Mouse (Mus musculus): ENCODE results near the gene Abca1. TPM values are rescaled to one million over a fixed set of nuclear protein-coding genes. Genes with fewer than 3 reads are reported as not detected.

Gene Abca1
- polyA plus RNA-seq, 1 experiment from 2014 or later = 9.3 TPM

GRCm38 (mm10) chr4:53177696-53178095 is 18.0 kb upstream of the Abca1 start:
- 83% methylated on average over 8 of the region's 8 CpGs for WGBS
- H3K36me3 ChIP-seq = no peaks in the 10 kb centered on the region

GRCm38 (mm10) chr4:53174906-53175305 is 15.2 kb upstream of the Abca1 start:
- no peak overlapping the region for H3K4me2 ChIP-seq (replicated peaks)
- no peaks in the 10 kb centered on the region for H3K27me3 ChIP-seq
- WGBS = 90% methylated on average over 7 of the region's 7 CpGs
- no peak overlapping the region for H3K4me3 ChIP-seq
- H3K36me3 ChIP-seq = no peaks in the 10 kb centered on the region
- H3K9ac ChIP-seq = no peak overlapping the region
- no peaks in the 10 kb centered on the region for H3K9me3 ChIP-seq (replicated peaks)
- H3K4me1 ChIP-seq = no peaks in the 10 kb centered on the region
- no peak for ATAC-seq (ENCODE audit: low FRiP score)
- H3K27ac ChIP-seq = no peak overlapping the region

More at GRCm38 (mm10) chr4:53177696-53178095, 18.0 kb upstream of the Abca1 start:
- no peaks in the 10 kb centered on the region for H3K4me1 ChIP-seq
- H3K27me3 ChIP-seq = no peaks in the 10 kb centered on the region
- no peaks in the 10 kb centered on the region for H3K9me3 ChIP-seq (replicated peaks)
- ATAC-seq (ENCODE audit: low FRiP score) = no peak
- H3K4me2 ChIP-seq (replicated peaks) = no peak overlapping the region
- H3K27ac ChIP-seq = no peak overlapping the region
- H3K4me3 ChIP-seq = no peak overlapping the region
- H3K9ac ChIP-seq = no peak overlapping the region

- no peak overlapping the region for H3K4me2 ChIP-seq (replicated peaks)
- H3K4me3 ChIP-seq = no peak overlapping the region
- H3K27me3 ChIP-seq = no peaks in the 10 kb centered on the region
- no peak overlapping the region for H3K27ac ChIP-seq
- no peak overlapping the region for H3K9ac ChIP-seq
- no peak for ATAC-seq (ENCODE audit: low FRiP score)
- H3K4me1 ChIP-seq = no peaks in the 10 kb centered on the region
- WGBS = 82% methylated on average over 2 of the region's 2 CpGs
- H3K36me3 ChIP-seq = no peaks in the 10 kb centered on the region
- H3K9me3 ChIP-seq (replicated peaks) = no peaks in the 10 kb centered on the region
These were observed 10.7 kb upstream of the Abca1 start for GRCm38 (mm10) chr4:53170403-53170802.

- no peaks in the 10 kb centered on the region for H3K36me3 ChIP-seq
These were observed 5.5 kb upstream of the Abca1 start for GRCm38 (mm10) chr4:53165231-53165630.

GRCm38 (mm10) chr4:53159176-53159575 is 519 bp downstream of the Abca1 start:
- peaks cover 6% of the 10 kb centered on the region for H3K4me1 ChIP-seq
- 0 out of 2 replicates have a peak, but pooled peaks cover 3% of the 10 kb centered on the region for H3K27me3 ChIP-seq
- peak; percentile 60 for ATAC-seq (ENCODE audit: low FRiP score)
- no peaks in the 10 kb centered on the region for H3K36me3 ChIP-seq
- H3K9ac ChIP-seq = peak overlapping the region; percentile 70
- 0% methylated on average over 20 of the region's 20 CpGs for WGBS
- H3K4me3 ChIP-seq = peak overlapping the region; percentile 63
- H3K27ac ChIP-seq = peak overlapping the region; percentile 45; the same call in 1 of the 2 replicates
- H3K9me3 ChIP-seq (replicated peaks) = no peaks in the 10 kb centered on the region
- H3K4me2 ChIP-seq (replicated peaks) = peak overlapping the region; percentile 82

More at GRCm38 (mm10) chr4:53165231-53165630, 5.5 kb upstream of the Abca1 start:
- Histone ChIP-seq H3K9ac (no peak overlapping the region), H3K4me2 (replicated peaks) (no peak overlapping the region), H3K27ac (no peak overlapping the region), H3K4me3 (no peak overlapping the region), H3K9me3 (replicated peaks) (no peaks in the 10 kb centered on the region), H3K4me1 (no peaks in the 10 kb centered on the region), H3K27me3 (0 out of 2 replicates have a peak, but pooled peaks cover 3% of the 10 kb centered on the region)
- ATAC-seq (ENCODE audit: low FRiP score) = no peak
- WGBS = 84% methylated on average over 11 of the region's 25 CpGs

GRCm38 (mm10) chr4:53158634-53159033 is 1.1 kb downstream of the Abca1 start:
- Histone ChIP-seq H3K4me3 (peak overlapping the region; percentile 63), H3K27ac (no peak overlapping the region), H3K36me3 (no peaks in the 10 kb centered on the region), H3K4me2 (replicated peaks) (peak overlapping the region; percentile 82), H3K9me3 (replicated peaks) (no peaks in the 10 kb centered on the region), H3K9ac (peak overlapping the region; percentile 70), H3K4me1 (peaks cover 6% of the 10 kb centered on the region), H3K27me3 (0 out of 2 replicates have a peak, but pooled peaks cover 3% of the 10 kb centered on the region)
- peak; percentile 17 for ATAC-seq (ENCODE audit: low FRiP score)
- 2% methylated on average over 18 of the region's 18 CpGs for WGBS

- ATAC-seq (ENCODE audit: low FRiP score) = no peak
- Histone ChIP-seq H3K27me3 (no peaks in the 10 kb centered on the region), H3K9me3 (replicated peaks) (no peaks in the 10 kb centered on the region), H3K27ac (no peak overlapping the region), H3K36me3 (no peaks in the 10 kb centered on the region), H3K4me3 (no peak overlapping the region), H3K4me2 (replicated peaks) (no peak overlapping the region), H3K4me1 (peaks cover 17% of the 10 kb centered on the region), H3K9ac (no peak overlapping the region)
- 83% methylated on average over 11 of the region's 11 CpGs for WGBS
These were observed 4.2 kb downstream of the Abca1 start for GRCm38 (mm10) chr4:53155471-53155870.

- Histone ChIP-seq H3K9ac (no peak overlapping the region), H3K27ac (no peak overlapping the region), H3K36me3 (no peaks in the 10 kb centered on the region), H3K27me3 (no peaks in the 10 kb centered on the region), H3K4me3 (no peak overlapping the region), H3K9me3 (replicated peaks) (no peaks in the 10 kb centered on the region), H3K4me1 (peaks cover 18% of the 10 kb centered on the region), H3K4me2 (replicated peaks) (no peak overlapping the region)
- ATAC-seq (ENCODE audit: low FRiP score) = no peak
- 57% methylated on average over 6 of the region's 6 CpGs for WGBS
These were observed 6.0 kb downstream of the Abca1 start for GRCm38 (mm10) chr4:53153711-53154110.

- Histone ChIP-seq H3K27ac (no peak overlapping the region), H3K9me3 (replicated peaks) (no peaks in the 10 kb centered on the region), H3K9ac (no peak overlapping the region), H3K4me3 (no peak overlapping the region), H3K4me2 (replicated peaks) (no peak overlapping the region), H3K36me3 (no peaks in the 10 kb centered on the region), H3K27me3 (no peaks in the 10 kb centered on the region), H3K4me1 (peaks cover 15% of the 10 kb centered on the region)
- ATAC-seq (ENCODE audit: low FRiP score) = no peak
- WGBS = 62% methylated on average over 4 of the region's 4 CpGs
These were observed 6.6 kb downstream of the Abca1 start for GRCm38 (mm10) chr4:53153061-53153460.

- H3K4me2 ChIP-seq (replicated peaks) = no peak overlapping the region
- no peaks in the 10 kb centered on the region for H3K9me3 ChIP-seq (replicated peaks)
- WGBS = 14% methylated on average over 5 of the region's 5 CpGs
- peaks cover 15% of the 10 kb centered on the region for H3K4me1 ChIP-seq
- H3K4me3 ChIP-seq = no peak overlapping the region
- H3K36me3 ChIP-seq = no peaks in the 10 kb centered on the region
- no peak overlapping the region for H3K27ac ChIP-seq
- H3K27me3 ChIP-seq = no peaks in the 10 kb centered on the region
- ATAC-seq (ENCODE audit: low FRiP score) = no peak
- H3K9ac ChIP-seq = no peak overlapping the region
These were observed 7.0 kb downstream of the Abca1 start for GRCm38 (mm10) chr4:53152655-53153054.

- Histone ChIP-seq H3K4me3 (no peak overlapping the region), H3K9me3 (replicated peaks) (no peaks in the 10 kb centered on the region), H3K4me2 (replicated peaks) (no peak overlapping the region), H3K27ac (no peak overlapping the region), H3K9ac (no peak overlapping the region), H3K4me1 (peaks cover 23% of the 10 kb centered on the region), H3K27me3 (no peaks in the 10 kb centered on the region), H3K36me3 (no peaks in the 10 kb centered on the region)
- ATAC-seq (ENCODE audit: low FRiP score) = peak; percentile 49; the same call in 1 of the 2 replicates
- 59% methylated on average over 8 of the region's 8 CpGs for WGBS
These were observed 9.2 kb downstream of the Abca1 start for GRCm38 (mm10) chr4:53150516-53150915.

GRCm38 (mm10) chr4:53149644-53150043 is 10.1 kb downstream of the Abca1 start:
- Histone ChIP-seq H3K4me3 (no peak overlapping the region), H3K9ac (no peak overlapping the region), H3K4me1 (peaks cover 25% of the 10 kb centered on the region), H3K27me3 (no peaks in the 10 kb centered on the region), H3K9me3 (replicated peaks) (no peaks in the 10 kb centered on the region), H3K4me2 (replicated peaks) (no peak overlapping the region), H3K27ac (no peak overlapping the region), H3K36me3 (no peaks in the 10 kb centered on the region)
- WGBS = 93% methylated on average over 4 of the region's 5 CpGs
- ATAC-seq (ENCODE audit: low FRiP score) = no peak

- H3K4me2 ChIP-seq (replicated peaks) = no peak overlapping the region
- H3K4me1 ChIP-seq = peaks cover 29% of the 10 kb centered on the region
- no peaks in the 10 kb centered on the region for H3K9me3 ChIP-seq (replicated peaks)
- 88% methylated on average over 2 of the region's 2 CpGs for WGBS
- H3K36me3 ChIP-seq = no peaks in the 10 kb centered on the region
- no peak overlapping the region for H3K27ac ChIP-seq
- no peaks in the 10 kb centered on the region for H3K27me3 ChIP-seq
- no peak overlapping the region for H3K4me3 ChIP-seq
- no peak overlapping the region for H3K9ac ChIP-seq
- ATAC-seq (ENCODE audit: low FRiP score) = no peak
These were observed 10.9 kb downstream of the Abca1 start for GRCm38 (mm10) chr4:53148817-53149216.
